Mouse (Mus musculus): ENCODE data around the gene Kif2c. TPM values are rescaled to one million over a fixed set of nuclear protein-coding genes. Genes with fewer than 3 reads are reported as not detected.

Gene Kif2c
- 1 to 10 TPM; 1.6 to 1.8 TPM for total RNA-seq (2021)
- long read RNA-seq, experiment 1 = 0 reads
- long read RNA-seq, experiment 2, partial matches to known transcripts = 0 of 2 reads
- long read RNA-seq, experiment 2, other reads (novel, unspliced or antisense) = 0 of 2 reads

DNA sequence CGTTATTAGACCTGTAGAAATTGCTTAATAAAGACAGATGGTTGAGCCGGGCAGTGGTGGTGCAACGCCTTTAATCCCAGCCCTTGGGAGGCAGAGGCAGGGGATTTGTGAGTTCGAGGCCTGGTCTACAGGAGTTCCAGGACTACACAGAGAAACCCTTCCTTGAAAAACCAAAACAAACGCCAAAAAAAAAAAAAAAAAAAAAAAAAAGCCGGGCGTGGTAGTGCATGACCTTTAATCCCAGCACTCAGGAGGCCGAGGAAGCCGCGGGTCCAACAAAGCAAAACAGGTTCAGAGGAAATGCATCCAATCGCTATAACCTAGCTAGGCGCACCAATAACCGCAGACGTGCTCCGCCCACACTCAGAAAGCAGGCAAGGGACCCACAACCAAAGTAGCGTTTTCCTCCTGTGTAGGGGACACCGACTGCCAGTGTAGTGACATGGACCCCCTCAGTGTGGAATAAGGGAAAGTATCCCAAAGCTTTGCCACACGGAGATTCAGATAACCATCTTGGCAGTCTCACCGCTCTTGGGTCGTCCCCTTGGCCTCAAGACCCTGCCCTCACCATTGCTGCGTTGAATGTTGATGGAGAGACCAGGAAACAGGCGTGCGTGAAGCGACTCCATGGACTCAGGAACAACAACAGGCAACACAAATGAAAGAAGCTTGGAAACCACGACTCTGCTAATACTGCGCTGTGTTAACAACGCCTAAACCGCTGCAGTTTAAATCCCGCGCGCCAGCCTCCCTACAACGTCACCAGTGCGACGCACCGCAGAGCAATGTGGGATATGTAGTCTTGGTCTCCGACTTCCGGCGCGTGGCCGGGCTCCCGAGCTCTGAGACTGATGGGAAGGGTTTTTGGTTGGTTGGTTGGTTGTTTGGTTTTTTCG is at the start of gene Kif2c:
TSS of gene Kif2c (minus strand) at position 777 of the 896 bp plus-strand sequence.
- peak; percentile 90 for DNase-seq
- intact Hi-C loops (cut with DNase I; ENCODE audit: low total_unique reads) = no loop called here

DNA sequence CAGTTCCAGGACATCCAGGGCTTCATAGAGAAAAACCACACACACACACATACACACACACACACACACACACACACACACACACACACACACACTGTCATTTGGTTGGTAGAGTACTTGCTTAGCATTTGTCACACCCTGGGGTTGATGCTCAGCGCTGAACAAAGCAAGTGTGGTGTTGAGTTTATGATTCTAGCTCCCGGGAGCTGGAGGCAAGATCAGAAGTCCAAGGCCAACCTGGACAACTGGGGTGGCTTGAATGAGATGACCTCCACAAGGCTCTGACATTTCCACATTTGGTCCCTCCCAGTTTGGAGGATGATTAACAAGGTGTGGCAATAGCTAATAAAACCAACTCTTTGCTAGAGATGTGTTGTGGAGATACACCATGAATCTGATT is 48.8 kb upstream of the Kif2c start:
- DNase-seq = no peak
- intact Hi-C loops (cut with DNase I; ENCODE audit: low total_unique reads) = loop anchor here (5.0 kb wide), 1 partner anchor 36 kb away; no protein-coding TSS in a partner anchor

- intact Hi-C loops (cut with DNase I; ENCODE audit: low total_unique reads) = loop anchor here (5.0 kb wide), 1 partner anchor 37 kb away; no protein-coding TSS in a partner anchor
- no peak for DNase-seq
Observed at GRCm38 (mm10) chr4:117230331-117230730, 47.9 kb upstream of the Kif2c start.

GRCm38 (mm10) chr4:117229590-117229989 is 47.2 kb upstream of the Kif2c start:
- intact Hi-C loops (cut with DNase I; ENCODE audit: low total_unique reads) = no loop called here
- DNase-seq = no peak

DNA sequence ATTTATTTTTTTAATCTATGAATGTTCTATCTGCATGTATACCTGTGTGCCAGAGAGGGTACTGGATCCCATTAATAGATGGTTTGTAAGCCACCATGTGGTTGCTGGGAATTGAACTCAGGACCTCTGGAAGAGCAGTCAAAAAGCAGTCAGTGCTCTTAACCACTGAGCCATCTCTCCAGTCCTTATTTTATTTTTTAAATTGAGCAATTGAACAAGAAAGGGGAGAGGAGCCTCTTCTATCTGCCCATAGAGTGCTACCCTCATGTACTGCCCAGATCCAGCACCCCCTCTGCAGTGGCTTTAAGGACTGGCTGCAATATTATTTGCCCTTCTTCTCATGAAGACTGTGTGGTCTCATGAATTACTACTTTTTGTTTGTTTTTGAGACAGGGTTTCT is 42.8 kb upstream of the Kif2c start:
- DNase-seq = no peak
- intact Hi-C loops (cut with DNase I; ENCODE audit: low total_unique reads) = no loop called here

DNA sequence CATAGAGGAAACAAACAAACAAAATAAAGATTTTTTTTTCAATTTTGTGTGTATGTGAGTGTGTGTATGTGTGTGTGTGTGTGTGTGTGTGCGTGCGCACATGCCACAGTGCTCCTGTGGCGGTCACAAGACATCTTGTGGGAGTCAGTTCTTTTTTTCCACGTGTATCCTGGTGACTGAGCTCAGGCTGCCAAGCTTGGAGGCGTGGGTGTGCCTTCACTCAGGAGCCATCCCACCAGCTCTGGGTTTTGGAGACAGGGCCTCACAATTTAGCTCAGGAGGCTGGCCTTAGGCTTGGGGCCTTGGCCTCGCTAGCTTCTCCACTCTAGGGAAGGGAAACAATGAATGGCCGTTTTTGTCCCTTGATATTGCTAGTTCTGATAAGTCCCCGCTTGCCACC is 41.7 kb upstream of the Kif2c start:
- intact Hi-C loops (cut with DNase I; ENCODE audit: low total_unique reads) = no loop called here
- no peak for DNase-seq

DNA sequence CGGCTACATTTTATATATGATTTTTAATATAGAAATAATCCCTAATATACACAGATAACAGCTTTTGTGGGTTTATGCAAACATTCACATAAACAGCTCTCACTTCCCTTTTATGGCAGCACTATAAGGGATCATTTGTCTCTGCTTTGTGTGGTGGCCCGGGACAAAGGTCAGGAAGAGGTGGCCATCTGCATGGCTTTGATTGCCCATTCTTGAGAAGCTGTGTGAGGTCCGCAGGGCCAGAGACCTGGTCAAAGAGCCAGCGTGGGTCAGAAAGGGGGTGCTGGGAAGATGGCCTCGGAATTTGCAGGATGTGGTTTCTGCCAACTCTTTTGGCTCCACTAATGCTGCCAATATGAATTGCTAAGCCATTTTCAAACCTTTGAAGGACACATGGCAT is 40.6 kb upstream of the Kif2c start:
- intact Hi-C loops (cut with DNase I; ENCODE audit: low total_unique reads) = no loop called here

DNA sequence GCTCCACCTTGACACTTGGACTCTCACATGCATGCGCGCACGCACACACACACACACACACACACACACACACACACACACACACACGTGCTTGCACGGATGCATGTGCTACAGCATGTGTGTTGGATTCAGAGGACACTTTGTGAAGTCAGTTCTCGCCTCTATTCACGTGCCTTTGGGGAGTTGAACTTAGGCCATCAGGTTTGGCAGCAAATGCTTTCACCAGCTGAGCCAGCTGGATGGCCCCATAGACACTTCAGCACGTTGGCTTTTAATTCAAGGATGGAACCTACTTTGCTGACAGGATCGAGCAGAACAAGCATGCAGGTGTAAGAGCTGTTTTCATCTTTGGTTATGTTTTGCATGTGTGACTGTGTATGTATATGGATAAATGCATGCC is 39.4 kb upstream of the Kif2c start:
- intact Hi-C loops (cut with DNase I; ENCODE audit: low total_unique reads) = no loop called here
- DNase-seq = no peak

More for the DNA sequence above, 40.6 kb upstream of the Kif2c start:
- DNase-seq = no peak

- intact Hi-C loops (cut with DNase I; ENCODE audit: low total_unique reads) = no loop called here
- DNase-seq = no peak
Observed at GRCm38 (mm10) chr4:117220741-117221515, 38.5 kb upstream of the Kif2c start.

GRCm38 (mm10) chr4:117218517-117219219 is 36.2 kb upstream of the Kif2c start:
- intact Hi-C loops (cut with DNase I; ENCODE audit: low total_unique reads) = no loop called here
- DNase-seq = peak; percentile 38

DNA sequence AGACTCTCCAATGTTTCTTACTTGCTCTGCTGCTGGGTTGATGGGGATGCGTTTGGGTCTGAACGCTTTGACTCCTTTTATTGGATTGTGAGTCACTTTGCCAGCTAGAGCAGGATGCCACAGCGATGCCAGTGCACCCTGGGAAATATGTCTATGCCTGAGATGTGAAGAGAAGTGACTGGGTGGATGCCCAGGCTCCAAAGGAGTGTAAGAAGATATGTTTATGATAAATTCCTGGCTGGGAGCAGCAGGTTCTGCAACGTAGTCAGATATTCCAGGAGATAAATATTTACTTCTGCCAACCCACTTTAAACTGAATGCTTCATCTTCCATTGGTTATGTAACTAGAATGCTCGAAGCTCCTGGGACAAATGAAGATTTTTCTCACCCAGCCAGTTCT is 34.6 kb upstream of the Kif2c start:
- no peak for DNase-seq
- intact Hi-C loops (cut with DNase I; ENCODE audit: low total_unique reads) = no loop called here

- intact Hi-C loops (cut with DNase I; ENCODE audit: low total_unique reads) = no loop called here
- no peak for DNase-seq
Observed at GRCm38 (mm10) chr4:117214250-117214649, 31.8 kb upstream of the Kif2c start.

GRCm38 (mm10) chr4:117210147-117211074 is 28.0 kb upstream of the Kif2c start:
- peak; percentile 81 for DNase-seq
- intact Hi-C loops (cut with DNase I; ENCODE audit: low total_unique reads) = no loop called here

DNA sequence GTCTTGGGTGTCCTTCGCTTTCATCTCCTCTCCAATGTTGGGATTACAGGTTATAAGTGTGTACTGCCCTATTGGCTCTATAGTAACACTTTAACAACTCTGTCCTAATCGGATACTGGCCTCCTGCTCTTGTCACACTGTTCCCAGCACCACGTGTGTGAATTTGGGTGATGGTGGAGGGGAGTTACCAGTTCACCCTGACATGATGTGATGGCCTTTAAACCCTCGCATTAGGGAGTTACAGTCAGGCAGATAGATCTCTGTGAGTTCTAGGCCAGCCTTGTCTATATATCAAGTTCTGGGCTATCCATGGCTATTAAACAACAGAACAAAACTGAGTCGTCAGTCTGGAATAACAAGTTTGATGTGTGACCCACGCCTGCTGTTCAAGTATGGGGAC is 27.2 kb upstream of the Kif2c start:
- intact Hi-C loops (cut with DNase I; ENCODE audit: low total_unique reads) = no loop called here
- DNase-seq = no peak

- no peak for DNase-seq
- intact Hi-C loops (cut with DNase I; ENCODE audit: low total_unique reads) = no loop called here
Observed at GRCm38 (mm10) chr4:117202992-117203354, 20.5 kb upstream of the Kif2c start.

DNA sequence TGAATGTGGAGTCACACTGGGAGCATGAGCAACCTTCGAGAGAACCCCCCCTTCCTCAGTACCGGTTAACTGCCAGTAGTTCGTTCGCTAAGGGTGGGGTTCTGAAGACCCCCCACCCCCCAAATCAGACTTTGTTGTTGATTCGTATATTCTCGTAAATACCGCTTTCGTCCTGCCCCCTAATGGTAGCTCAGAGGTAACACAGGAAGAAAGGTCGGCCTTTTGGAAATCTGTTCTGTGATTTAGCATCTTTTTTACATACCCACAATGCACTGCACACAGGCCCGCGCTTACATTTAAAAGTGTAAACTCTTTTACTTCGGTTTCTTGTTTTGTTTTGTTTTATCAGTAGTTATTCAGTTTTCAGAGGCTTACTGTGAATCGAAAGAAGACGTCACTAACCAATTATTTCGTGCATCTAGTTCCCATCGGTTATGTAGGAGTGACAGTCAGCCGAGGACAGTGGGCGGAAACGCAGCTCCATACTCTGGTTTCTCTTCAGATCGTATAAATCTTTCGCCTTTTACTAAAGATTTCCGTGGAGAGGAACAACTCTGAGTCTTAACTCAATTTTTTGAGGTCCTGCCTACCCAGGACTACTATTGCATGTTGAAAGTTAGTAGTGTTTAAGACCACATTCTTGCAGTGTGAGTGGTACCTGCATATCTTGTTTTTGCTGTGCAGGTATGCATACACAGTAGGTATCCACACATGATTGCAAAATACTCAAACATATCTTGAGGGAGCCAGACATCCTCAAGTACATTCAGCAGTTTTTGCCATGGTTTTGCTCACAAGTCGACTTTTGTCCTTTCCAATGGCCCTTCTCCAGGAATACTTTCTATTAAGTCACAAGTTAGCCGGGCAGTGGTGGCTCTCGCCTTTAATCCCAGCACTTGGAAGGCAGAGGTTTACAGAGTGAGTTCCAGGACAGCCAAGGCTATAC is 19.9 kb upstream of the Kif2c start:
- intact Hi-C loops (cut with DNase I; ENCODE audit: low total_unique reads) = no loop called here
- DNase-seq = no peak

- intact Hi-C loops (cut with DNase I; ENCODE audit: low total_unique reads) = no loop called here
- no peak for DNase-seq
Observed at GRCm38 (mm10) chr4:117191804-117192203, 9.4 kb upstream of the Kif2c start.

DNA sequence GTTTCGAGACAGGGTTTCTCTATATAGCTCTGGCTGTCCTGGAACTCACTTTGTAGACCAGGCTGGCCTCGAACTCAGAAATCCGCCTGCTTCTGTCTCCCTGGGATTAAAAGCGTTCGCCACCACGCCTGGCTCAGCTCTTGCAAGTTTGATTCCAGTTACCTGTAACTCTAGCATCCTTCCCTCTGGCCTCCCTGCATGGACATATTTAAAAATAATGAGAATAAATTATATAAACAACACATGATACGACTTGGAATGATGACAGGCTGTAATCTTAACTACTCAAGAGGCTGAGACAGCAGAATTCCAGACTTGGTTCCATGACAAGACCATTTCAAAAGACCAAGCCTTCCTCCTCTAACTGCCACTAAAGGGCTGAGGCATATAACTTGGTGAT is 8.2 kb upstream of the Kif2c start:
- intact Hi-C loops (cut with DNase I; ENCODE audit: low total_unique reads) = no loop called here
- DNase-seq = no peak
